Mouse (Mus musculus) right cerebral cortex, adult 2 months (tissue): Measurements from ENCODE around the gene Prss29.
A peak's percentile ranks its signal among the peaks of the same experiment; 100 is the strongest.

ENCODE experiments used
- DNase-seq, 2 experiments: peaks; one replicate each; pipeline ENCODE4 v3.0.0; 2021 to 2022; ENCODE audit warnings: low spot score in 2 of 2

Prss29 gene

DNA sequence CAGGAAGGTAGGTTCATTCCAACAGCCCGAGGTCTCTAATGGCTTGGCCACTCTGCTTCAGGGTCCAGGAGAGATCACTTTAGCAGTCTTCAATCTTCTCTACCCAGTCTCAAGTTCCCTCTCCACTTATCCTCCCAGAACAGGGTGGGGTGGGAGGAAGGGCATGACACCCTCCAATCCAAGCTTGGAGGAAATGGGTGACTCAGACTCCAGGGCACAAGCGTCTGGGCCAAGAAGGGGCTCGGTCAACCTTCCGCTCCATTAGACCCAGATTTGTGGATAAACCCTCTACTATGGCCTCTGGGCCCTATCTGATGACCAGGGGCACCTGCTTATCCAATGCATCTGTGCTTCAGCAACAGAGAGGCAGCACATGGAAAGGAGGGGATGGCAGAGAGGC, 27.0 kb downstream of the Prss29 start, which contains the start of gene Tpsab1:
Tpsab1 (minus strand) TSS at position 101 of the 400 bp plus-strand sequence.
- no peak for DNase-seq

DNA sequence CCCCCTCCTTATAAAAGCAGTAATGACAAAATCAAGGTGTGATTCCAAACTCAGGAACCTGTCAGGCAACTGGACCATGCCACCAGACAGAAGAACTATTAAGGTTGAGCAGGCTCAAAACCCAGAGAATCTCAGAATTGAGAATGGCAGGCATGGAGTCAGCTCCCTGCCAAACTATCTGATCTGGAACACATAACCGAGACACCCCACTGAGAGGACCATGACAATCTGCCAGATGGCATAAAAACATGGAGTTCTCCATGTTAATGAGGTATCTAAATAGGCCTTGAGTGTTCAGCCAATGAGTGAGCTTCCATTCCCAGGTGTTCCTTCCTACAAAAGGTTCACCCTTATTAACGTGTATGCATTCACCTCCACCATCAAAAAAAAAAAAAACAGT, 42.8 kb downstream of the Prss29 start:
- no peak for DNase-seq

DNA sequence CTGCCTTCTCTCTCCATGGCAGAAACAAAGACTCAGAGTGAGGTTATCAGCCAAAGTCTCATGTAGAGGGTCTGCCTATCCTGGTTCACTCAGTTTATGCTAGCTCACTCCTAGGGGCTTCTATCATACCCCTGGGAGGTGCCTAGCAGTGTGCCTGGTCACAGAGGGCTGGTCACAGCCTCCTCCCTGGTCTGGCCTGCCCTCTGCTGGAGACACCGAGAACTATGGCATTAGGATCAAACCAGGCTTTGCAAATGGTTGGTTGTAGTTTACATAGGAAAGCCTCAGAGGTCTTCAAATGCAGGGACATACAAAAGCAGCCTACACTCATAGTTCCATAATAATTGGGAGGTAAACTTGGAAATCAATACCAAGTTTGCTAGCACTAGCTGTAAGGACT, 45.3 kb downstream of the Prss29 start:
- peak; percentile 52 to 71 for DNase-seq

DNA sequence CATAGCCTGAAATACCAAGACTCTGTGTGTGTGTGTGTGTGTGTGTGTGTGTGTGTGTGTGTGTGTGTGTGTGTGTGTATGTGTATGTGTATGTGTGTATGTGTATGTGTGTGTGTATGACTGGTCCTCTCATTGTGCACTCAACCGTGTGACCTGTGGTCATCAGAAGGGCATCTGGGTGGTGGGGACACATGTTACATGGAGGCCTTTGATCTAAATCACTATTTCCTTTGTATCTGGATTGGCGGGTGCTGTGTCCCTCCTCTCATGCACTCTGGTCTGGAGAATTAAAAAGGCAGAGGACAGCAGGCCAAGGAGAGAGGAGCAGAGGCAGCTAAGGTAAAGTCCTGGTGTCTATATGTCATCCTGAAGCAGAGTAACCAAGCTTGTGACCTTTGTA, 47.6 kb downstream of the Prss29 start, which contains the start of gene Tpsb2:
Tpsb2 (plus strand) TSS at position 301 of the 400 bp plus-strand sequence.
- no peak for DNase-seq

DNA sequence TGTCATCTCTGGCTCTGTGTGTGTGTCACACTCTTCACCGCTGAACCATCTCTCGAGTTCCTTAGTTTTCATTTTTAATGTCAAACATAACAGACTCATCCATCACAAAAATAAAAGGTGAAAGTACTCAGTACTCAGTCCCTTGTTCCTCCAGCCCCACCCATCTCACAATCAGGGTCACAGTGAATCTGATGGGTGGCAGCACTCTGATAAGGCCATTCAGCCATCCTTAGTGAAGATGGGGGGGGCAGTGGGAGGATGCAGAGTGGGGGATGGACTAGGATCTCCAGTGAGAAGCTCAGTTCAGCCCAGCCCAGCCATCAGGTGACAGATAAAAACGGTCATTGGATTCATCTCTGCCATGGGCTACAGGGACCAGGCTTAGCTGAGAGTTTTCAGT, 50.5 kb downstream of the Prss29 start, which contains the start of gene Tpsg1:
Tpsg1 (plus strand) TSS at position 301 of the 400 bp plus-strand sequence.
- no peak for DNase-seq
